Mouse (Mus musculus): ENCODE data around the gene Nrxn3.

- TF ChIP-seq GATA1 (IDR thresholded peaks at IDR 0.05; ENCODE audit: borderline replicate concordance, low read length): no peak
- no peak for TF ChIP-seq FLI1 (IDR thresholded peaks at IDR 0.05; ENCODE audit: low read length)
Observed at GRCm38 (mm10) chr12:89554171-89554570, 831.5 kb downstream of the Nrxn3 start.
